Comparison of ENCODE assay signal across 20 mouse cellular contexts in genomic region chr19:47384639-47385038, GRCm38 (mm10).
DNase-seq lines count a peak whose midpoint lies in the region; ATAC-seq and TF ChIP-seq lines count a peak whose summit lies in the region.
"Had no signal": no experiment of that assay in that cellular context is flagged by ENCODE, and none has a peak within 500 bp of the region (broad histone marks: within the 10 kb centered on the region; RNA-seq: fewer than 3 reads in every experiment).

No protein-coding gene starts in this region.

- TF ChIP-seq CTCF in liver, embryonic 14.5 days (IDR thresholded peaks at IDR 0.05; ENCODE audit: low read depth) = no peak
- no peak for TF ChIP-seq CTCF in lung, adult 2 months (IDR thresholded peaks at IDR 0.05; ENCODE audit: insufficient read depth, low read length)

- no peaks in the 10 kb centered on the region for H3K36me3 ChIP-seq in hindbrain, embryonic 10.5 days
- no peaks in the 10 kb centered on the region for H3K36me3 ChIP-seq in hindbrain, embryonic 12.5 days
- no peaks in the 10 kb centered on the region for H3K36me3 ChIP-seq in liver, embryonic 14.5 days (replicated peaks; ENCODE audit: control insufficient read depth, insufficient read depth, low read depth)
- H3K36me3 ChIP-seq: limb, embryonic 15.5 days; neural tube, embryonic 15.5 days had no signal

- no peak for ATAC-seq in hindbrain, embryonic 12.5 days (ENCODE audit: low FRiP score)
- ATAC-seq in erythroid progenitor cell, adult 5-6 weeks (replicated peaks; ENCODE audit: low FRiP score, poor library complexity, severe bottlenecking) = peak; percentile 64
- peak; percentile 91 for ATAC-seq in liver, embryonic 14.5 days (ENCODE audit: insufficient read depth)
- ATAC-seq: forebrain, postnatal 0 days; hindbrain, postnatal 0 days had no signal

- DNase-seq in hindbrain, embryonic 10.5 days (ENCODE audit: low spot score) = no peak
- peak in 1 of 3 experiments; percentile 73 for DNase-seq in liver, embryonic 14.5 days (ENCODE audit: low read depth in 3 of 3, low spot score in 3 of 3)
- no peak for DNase-seq in lung, adult 2 months
- DNase-seq in left cerebral cortex, postnatal 10 days (ENCODE audit: extremely low spot score in 1 of 2, low spot score in 2 of 2) = no peak
- DNase-seq in spleen, adult 18-20 months = no peak
- DNase-seq: cerebellum, adult 9-10 months; forebrain, postnatal 0 days; heart, postnatal 4 days; kidney, adult 2 months; kidney, postnatal 10 days; lung, postnatal 10 days; midbrain, embryonic 14.5 days; right cerebral cortex, postnatal 14 days; thymus, postnatal 14 days had no signal

- no peak overlapping the region for H3K4me3 ChIP-seq in hindbrain, embryonic 10.5 days
- H3K4me3 ChIP-seq in hindbrain, embryonic 12.5 days = no peak overlapping the region
- H3K4me3 ChIP-seq in liver, embryonic 14.5 days (ENCODE audit: insufficient read depth in 1 of 2, low read depth in 2 of 2, low read length in 2 of 2) = peak overlapping the region in 1 of 2 experiments; percentile 14; a peak in 1 of 4 replicates
- H3K4me3 ChIP-seq in lung, adult 2 months (replicated peaks; ENCODE audit: extremely low read depth, low read depth, low read length) = no peak overlapping the region
- H3K4me3 ChIP-seq: limb, embryonic 15.5 days; neural tube, embryonic 15.5 days had no signal

- peaks cover 37% of the 10 kb centered on the region for H3K4me1 ChIP-seq in hindbrain, embryonic 10.5 days (replicated peaks)
- H3K4me1 ChIP-seq in hindbrain, embryonic 12.5 days = peaks cover 7% of the 10 kb centered on the region; the same call in 1 of the 2 replicates
- H3K4me1 ChIP-seq in liver, embryonic 14.5 days (replicated peaks; ENCODE audit: control insufficient read depth in 2 of 2, insufficient read depth in 2 of 2, low read length in 1 of 2) = peaks cover 43 to 53% of the 10 kb centered on the region in 2 experiments
- H3K4me1 ChIP-seq in lung, adult 2 months (ENCODE audit: control insufficient read depth, insufficient read depth, low read length) = peaks cover 13% of the 10 kb centered on the region

- no peak overlapping the region for H3K9ac ChIP-seq in hindbrain, embryonic 12.5 days
- H3K9ac ChIP-seq in liver, embryonic 14.5 days (replicated peaks) = peak overlapping the region; percentile 61
- H3K9ac ChIP-seq: forebrain, postnatal 0 days; limb, embryonic 15.5 days; neural tube, embryonic 15.5 days had no signal

- H3K4me2 ChIP-seq in hindbrain, embryonic 12.5 days (replicated peaks) = no peak overlapping the region
- H3K4me2 ChIP-seq in liver, embryonic 14.5 days (ENCODE audit: low read depth) = peak overlapping the region; percentile 56
- H3K4me2 ChIP-seq: limb, embryonic 15.5 days; neural tube, embryonic 15.5 days had no signal

- H3K27me3 ChIP-seq in hindbrain, embryonic 10.5 days (ENCODE audit: insufficient read depth, poor library complexity, severe bottlenecking) = no peaks in the 10 kb centered on the region
- no peaks in the 10 kb centered on the region for H3K27me3 ChIP-seq in hindbrain, embryonic 12.5 days
- H3K27me3 ChIP-seq in liver, embryonic 14.5 days (ENCODE audit: control insufficient read depth, insufficient read depth, low read length) = no peaks in the 10 kb centered on the region
- H3K27me3 ChIP-seq: CH12.LX; limb, embryonic 15.5 days; neural tube, embryonic 15.5 days had no signal

- H3K9me3 ChIP-seq in hindbrain, embryonic 10.5 days = no peaks in the 10 kb centered on the region
- H3K9me3 ChIP-seq in hindbrain, embryonic 12.5 days (replicated peaks) = no peaks in the 10 kb centered on the region
- H3K9me3 ChIP-seq in liver, embryonic 14.5 days (ENCODE audit: control insufficient read depth, low read length) = no peaks in the 10 kb centered on the region
- H3K9me3 ChIP-seq: limb, embryonic 15.5 days; neural tube, embryonic 15.5 days had no signal

- TF ChIP-seq EP300 in liver, embryonic 14.5 days (IDR thresholded peaks at IDR 0.05; ENCODE audit: low read depth) = peak; percentile 49

- WGBS in hindbrain, embryonic 10.5 days = 89% methylated on average over 3 of the region's 3 CpGs
- 86% methylated on average over 3 of the region's 3 CpGs for WGBS in hindbrain, embryonic 12.5 days
- 38% methylated on average over 3 of the region's 3 CpGs for WGBS in liver, embryonic 14.5 days (ENCODE audit: insufficient replicate concordance)
- 79% methylated on average over 3 of the region's 3 CpGs for WGBS in lung, adult 2 months

- intact Hi-C loops in left cerebral cortex, postnatal 10 days (cut with DNase I) = no loop called here

- no peak for TF ChIP-seq POLR2A in lung, adult 2 months (IDR thresholded peaks at IDR 0.05; ENCODE audit: borderline replicate concordance, extremely low read depth, low read depth, low read length)

- peak overlapping the region; percentile 50 for H3K27ac ChIP-seq in hindbrain, embryonic 10.5 days
- H3K27ac ChIP-seq in hindbrain, embryonic 12.5 days = no peak overlapping the region
- H3K27ac ChIP-seq in liver, embryonic 14.5 days = peak overlapping the region; percentile 67
- H3K27ac ChIP-seq: hindbrain, postnatal 0 days; neural tube, embryonic 15.5 days had no signal
